Mouse (Mus musculus) spleen, adult 2 months (tissue): ENCODE data around the gene Sult6b2. TPM values are rescaled to one million over a fixed set of nuclear protein-coding genes. Genes with fewer than 3 reads are reported as not detected.

Source experiments
- DNase-seq, 2 experiments: peaks; one replicate each; pipeline versions ENCODE4 v3.0.0 to v3.0.0-alpha.2; 2012 to 2021; ENCODE audit warnings: low spot score in 2 of 2, low read depth in 1 of 2
- H3K27ac ChIP-seq: fragments of 200-500 bp; 2 replicates; pipeline ENCODE4 v1.5.1; 2012; ENCODE audit warnings: low read length, inconsistent platforms; ENCODE audit not compliant: insufficient read depth
- H3K27me3 ChIP-seq: fragments of 200-500 bp; 2 replicates; pipeline ENCODE4 v1.6.1; 2012; ENCODE audit warnings: mild to moderate bottlenecking, moderate library complexity, low read length, inconsistent platforms; ENCODE audit not compliant: control insufficient read depth, insufficient read depth
- H3K36me3 ChIP-seq: fragments of 200-500 bp; 2 replicates; pipeline ENCODE4 v1.6.1; 2012; ENCODE audit warnings: mild to moderate bottlenecking, low read length, inconsistent platforms; ENCODE audit not compliant: control insufficient read depth, insufficient read depth
- H3K4me1 ChIP-seq: fragments of 200-500 bp; 2 replicates; pipeline ENCODE4 v1.6.1; 2011; ENCODE audit warnings: inconsistent platforms; ENCODE audit not compliant: control insufficient read depth, insufficient read depth, insufficient read length
- H3K4me3 ChIP-seq: fragments of 200-500 bp; 2 replicates; pipeline ENCODE4 v1.5.1; 2011; ENCODE audit warnings: mild to moderate bottlenecking, inconsistent platforms; ENCODE audit not compliant: insufficient read depth, insufficient read length; ENCODE audit errors: extremely low read depth
- CTCF ChIP-seq: fragments of 200-500 bp; IDR thresholded peaks from 2 replicates; pipeline ENCODE4 v1.5.1; 2011; ENCODE audit warnings: mild to moderate bottlenecking, inconsistent platforms; ENCODE audit not compliant: insufficient read depth, insufficient read length, insufficient replicate concordance; ENCODE audit errors: extremely low read depth
- POLR2A ChIP-seq: fragments of 200-500 bp; IDR thresholded peaks from 2 replicates; pipeline ENCODE4 v1.6.1; 2011; ENCODE audit warnings: low read depth, low read length, inconsistent platforms
- whole genome bisulfite sequencing: fragments of 180-500 bp; shearing (Covaris S2); methylation state at CpG from one replicate; pipeline ENCODE4 v1.1.7; 2018; 5-methylcytosine and 5-hydroxymethylcytosine counted together
- polyA plus RNA-seq: library from polyadenylated mRNA; depleted of rRNA; stranded (reverse); fragments of >200 nt; gene quantifications from 2 replicates; pipeline ENCODE4 v1.2.3, GENCODE M21; 2012

Gene Sult6b2
- polyA plus RNA-seq, 1 experiment = not detected

DNA sequence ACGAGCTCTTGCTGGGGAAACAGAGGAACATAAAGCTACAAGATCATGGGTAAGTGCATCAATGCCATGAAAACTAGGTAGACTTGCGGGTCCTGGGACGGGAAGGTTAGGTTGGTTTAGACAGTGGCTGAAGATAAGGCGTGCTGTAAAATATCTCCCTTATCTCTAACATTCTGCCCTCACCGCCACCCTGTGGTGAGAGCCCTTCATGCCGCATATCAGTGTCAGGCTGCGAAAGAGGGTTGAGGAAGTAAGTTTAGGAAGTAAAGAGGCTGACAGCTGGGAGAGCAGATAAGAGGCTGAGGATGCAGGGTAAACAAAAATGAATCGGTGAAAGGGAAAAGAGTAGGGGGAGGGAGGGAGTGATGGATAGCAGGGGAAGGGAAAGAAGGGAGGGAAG, 26.9 kb upstream of the Sult6b2 start:
- no peak overlapping the region for H3K4me3 ChIP-seq
- TF ChIP-seq CTCF (no peak), POLR2A (no peak)
- 8% methylated on average over 8 of the region's 8 CpGs for WGBS
- H3K4me1 ChIP-seq = peaks cover 2% of the 10 kb centered on the region; the same call in 1 of the 2 replicates
- H3K27ac ChIP-seq = no peak overlapping the region
- DNase-seq = no peak
- no peaks in the 10 kb centered on the region for H3K36me3 ChIP-seq
- no peaks in the 10 kb centered on the region for H3K27me3 ChIP-seq

GRCm38 (mm10) chr6:142830221-142830620, 25.9 kb upstream of the Sult6b2 start:
- WGBS = 77% methylated on average over 3 of the region's 3 CpGs
- Histone ChIP-seq H3K27ac (no peak overlapping the region), H3K27me3 (no peaks in the 10 kb centered on the region), H3K4me3 (no peak overlapping the region), H3K36me3 (no peaks in the 10 kb centered on the region), H3K4me1 (peaks cover 2% of the 10 kb centered on the region; the same call in 1 of the 2 replicates)
- TF ChIP-seq POLR2A (no peak), CTCF (no peak)
- no peak for DNase-seq

DNA sequence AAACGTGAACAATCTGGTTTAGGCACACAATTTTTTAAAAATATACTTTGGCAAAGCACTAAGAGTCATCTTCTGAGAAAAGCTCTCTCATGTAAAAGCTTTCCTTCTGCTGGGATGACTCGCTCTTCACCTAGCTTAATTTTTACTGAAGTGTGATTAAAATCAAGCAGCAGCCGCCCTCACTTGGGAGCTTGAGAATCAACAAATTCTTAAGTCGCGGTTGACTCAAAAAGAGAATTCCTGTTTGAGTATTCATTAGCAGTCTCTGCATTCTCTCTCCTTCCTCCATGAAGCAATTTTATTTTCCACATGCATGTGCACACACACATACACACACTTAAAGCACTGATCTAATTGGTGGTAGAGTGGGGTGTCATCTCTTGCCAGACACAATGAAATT, 21.1 kb upstream of the Sult6b2 start:
- no peak for TF ChIP-seq POLR2A
- no peak for TF ChIP-seq CTCF
- WGBS = 93% methylated on average over 5 of the region's 5 CpGs
- no peak for DNase-seq
- H3K36me3 ChIP-seq = no peaks in the 10 kb centered on the region
- H3K27ac ChIP-seq = no peak overlapping the region
- H3K4me1 ChIP-seq = no peaks in the 10 kb centered on the region
- H3K27me3 ChIP-seq = no peaks in the 10 kb centered on the region
- no peak overlapping the region for H3K4me3 ChIP-seq

DNA sequence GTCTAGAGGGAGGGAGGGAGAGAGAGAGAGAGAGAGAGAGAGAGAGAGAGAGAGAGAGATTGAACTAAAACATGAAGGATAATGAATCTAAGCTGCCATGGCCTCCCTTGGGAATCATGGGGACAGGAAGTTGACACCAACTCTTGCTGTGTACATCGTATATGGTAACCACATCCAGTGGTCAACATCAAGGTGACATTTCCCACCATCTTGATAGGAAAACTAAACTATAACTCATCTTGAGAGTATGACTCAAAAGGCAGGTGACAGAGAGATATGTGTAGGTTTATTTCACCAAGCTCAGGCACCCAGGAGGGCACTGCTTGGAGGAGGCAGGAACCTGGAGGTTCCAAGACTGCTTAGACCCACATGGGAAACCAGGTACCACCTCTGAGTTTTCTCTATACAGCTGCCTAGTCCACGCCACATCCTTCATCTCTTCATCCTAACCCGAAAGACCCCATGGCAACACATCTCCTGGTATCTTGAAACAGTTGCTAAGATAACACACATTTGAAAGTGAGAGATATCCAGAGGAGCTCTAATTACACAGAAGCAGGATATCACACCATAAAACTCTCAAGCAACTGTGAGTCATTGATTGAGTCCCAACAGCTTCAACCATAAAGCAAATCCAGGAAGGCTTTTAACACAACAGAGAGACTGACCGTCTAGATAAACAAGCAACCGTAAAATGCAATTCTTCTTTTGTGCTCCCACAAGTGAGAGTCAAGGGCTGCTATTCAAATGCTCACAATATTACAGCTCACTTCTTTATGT, 18.9 kb upstream of the Sult6b2 start:
- TF ChIP-seq POLR2A (no peak), CTCF (no peak)
- WGBS = 70% methylated on average over 5 of the region's 5 CpGs
- H3K27ac ChIP-seq = no peak overlapping the region
- H3K36me3 ChIP-seq = no peaks in the 10 kb centered on the region
- H3K4me3 ChIP-seq = no peak overlapping the region
- H3K27me3 ChIP-seq = no peaks in the 10 kb centered on the region
- no peak for DNase-seq
- H3K4me1 ChIP-seq = no peaks in the 10 kb centered on the region

DNA sequence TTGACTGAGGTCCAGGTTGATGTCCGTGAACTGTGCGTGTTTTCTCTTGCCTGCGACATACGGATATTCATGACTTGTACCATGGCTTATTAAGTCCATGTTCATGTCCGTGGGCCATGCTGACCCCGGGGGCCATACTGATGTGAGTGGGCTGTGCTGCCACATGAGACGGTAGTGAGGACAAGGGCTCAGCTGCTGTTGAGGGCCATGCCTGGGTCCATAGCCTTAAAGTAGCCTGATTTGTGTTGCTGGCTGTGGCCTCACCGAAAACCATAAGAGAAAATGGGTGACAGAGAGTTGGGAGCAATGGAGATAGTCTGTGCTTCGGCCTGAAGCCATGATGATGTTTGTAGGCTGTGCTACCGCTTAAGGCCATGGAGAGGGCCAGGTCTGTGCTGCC, 14.0 kb upstream of the Sult6b2 start:
- Histone ChIP-seq H3K4me1 (no peaks in the 10 kb centered on the region; the same call in 1 of the 2 replicates), H3K4me3 (no peak overlapping the region), H3K27ac (no peak overlapping the region), H3K36me3 (no peaks in the 10 kb centered on the region), H3K27me3 (no peaks in the 10 kb centered on the region)
- no peak for TF ChIP-seq POLR2A
- TF ChIP-seq CTCF = no peak
- no peak for DNase-seq
- 93% methylated on average over 10 of the region's 10 CpGs for whole genome bisulfite sequencing

DNA sequence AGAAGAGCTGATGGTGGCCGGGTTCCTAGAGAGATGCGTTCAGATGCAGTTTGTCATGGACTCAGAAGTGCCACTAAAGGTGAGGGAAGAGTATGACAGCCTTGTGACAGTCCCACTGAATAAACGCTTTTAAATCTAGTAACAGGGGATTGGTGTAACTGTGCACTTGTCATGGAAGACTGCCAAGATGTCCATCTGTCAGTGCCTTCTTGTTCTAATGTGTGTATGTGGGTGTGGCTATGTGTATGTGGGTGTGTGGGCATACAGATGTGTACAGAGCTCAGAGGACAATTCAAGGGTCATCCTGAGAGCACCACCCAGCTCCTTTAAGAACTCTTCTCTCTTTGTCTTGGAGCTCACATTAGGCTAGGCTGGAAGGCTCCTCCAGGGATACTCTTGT, 11.2 kb upstream of the Sult6b2 start:
- 82% methylated on average over 3 of the region's 3 CpGs for WGBS
- no peak overlapping the region for H3K4me3 ChIP-seq
- no peaks in the 10 kb centered on the region; the same call in 1 of the 2 replicates for H3K4me1 ChIP-seq
- no peak for TF ChIP-seq CTCF
- TF ChIP-seq POLR2A = no peak
- no peak for DNase-seq
- H3K27me3 ChIP-seq = no peaks in the 10 kb centered on the region
- H3K27ac ChIP-seq = no peak overlapping the region
- H3K36me3 ChIP-seq = no peaks in the 10 kb centered on the region

DNA sequence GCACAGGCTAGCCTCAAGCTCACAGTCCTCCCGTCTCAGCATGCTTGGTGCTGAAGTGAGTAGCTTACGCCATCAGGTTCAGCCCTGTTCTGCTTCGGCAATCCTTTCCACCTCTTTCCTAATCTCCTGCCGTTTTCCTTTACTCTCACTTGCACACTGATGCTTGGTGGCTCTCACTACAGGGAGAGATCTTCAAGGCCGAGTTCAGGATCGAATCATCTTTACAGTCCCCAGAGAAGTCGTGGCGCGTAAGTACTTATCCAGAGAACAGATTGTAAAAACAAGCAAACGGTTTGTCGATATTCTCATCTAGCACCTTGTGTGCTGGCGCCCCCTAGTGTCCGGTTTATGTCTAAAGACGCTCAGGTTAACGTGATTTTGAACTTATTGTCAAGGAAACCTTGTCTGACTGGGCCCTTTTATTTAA, 10.2 kb upstream of the Sult6b2 start:
- no peaks in the 10 kb centered on the region for H3K27me3 ChIP-seq
- peak overlapping the region; percentile 8; the same call in 1 of the 2 replicates for H3K4me3 ChIP-seq
- no peak overlapping the region for H3K27ac ChIP-seq
- TF ChIP-seq POLR2A (no peak), CTCF (peak; percentile 37; the same call in 1 of the 2 replicates)
- DNase-seq = peak; percentile 50 to 68
- no peaks in the 10 kb centered on the region; the same call in 1 of the 2 replicates for H3K4me1 ChIP-seq
- 10% methylated on average over 15 of the region's 15 CpGs for WGBS
- H3K36me3 ChIP-seq = no peaks in the 10 kb centered on the region
